Mouse (Mus musculus) heart, postnatal 36 days (tissue): ENCODE results near the gene Morc3. TPM values are rescaled to one million over a fixed set of nuclear protein-coding genes. Genes with fewer than 3 reads are reported as not detected.
"Not testable (repeated sequence)": the region's sequence is repeated elsewhere in the genome, so short reads cannot be mapped to it uniquely, and the experiment has no call there.

ENCODE experiments used
- DNase-seq, 2 experiments: peaks; one replicate each; pipeline ENCODE4 v3.0.0; 2021 to 2022
- intact Hi-C: fragments of 180-260 bp; cut with DNase I; formaldehyde crosslinking; loops from one replicate; pipeline ENCODE4 v1.15.1; 2025
- total RNA-seq, 2 experiments: library from RNA; stranded (reverse); gene quantifications; 2 replicates each; pipeline ENCODE4 v1.2.3; 2021

Gene Morc3
- total RNA-seq, 2 experiments from 2014 or later, result 14.9 to 18.0 TPM

GRCm38 (mm10) chr16:93817371-93817770, 14.6 kb upstream of the Morc3 start:
- DNase-seq, result no peak
- intact Hi-C loops, result loop anchor here (2.0 kb wide), 1 partner anchor 15 kb away; the partner anchor contains the start of gene Morc3

- intact Hi-C loops, result no loop called here
- DNase-seq, result no peak
These were observed 13.1 kb upstream of the Morc3 start for GRCm38 (mm10) chr16:93818691-93819324.

- intact Hi-C loops, result no loop called here
- no peak for DNase-seq
These were observed 12.6 kb upstream of the Morc3 start for GRCm38 (mm10) chr16:93819325-93819696.

- no peak for DNase-seq
- intact Hi-C loops, result no loop called here
These were observed 11.9 kb upstream of the Morc3 start for GRCm38 (mm10) chr16:93820040-93820439.

GRCm38 (mm10) chr16:93821706-93822105, 10.2 kb upstream of the Morc3 start:
- intact Hi-C loops, result no loop called here

GRCm38 (mm10) chr16:93822433-93823225, 9.3 kb upstream of the Morc3 start:
- intact Hi-C loops, result not testable (repeated sequence)

More at GRCm38 (mm10) chr16:93821706-93822105, 10.2 kb upstream of the Morc3 start:
- no peak for DNase-seq

GRCm38 (mm10) chr16:93824799-93825198, 7.1 kb upstream of the Morc3 start:
- DNase-seq, result no peak
- intact Hi-C loops, result no loop called here

More at GRCm38 (mm10) chr16:93822433-93823225, 9.3 kb upstream of the Morc3 start:
- DNase-seq, result not testable (repeated sequence)

- DNase-seq, result no peak
- intact Hi-C loops, result no loop called here
These were observed 6.5 kb upstream of the Morc3 start for GRCm38 (mm10) chr16:93825463-93825862.

GRCm38 (mm10) chr16:93826054-93826453, 5.9 kb upstream of the Morc3 start:
- intact Hi-C loops, result no loop called here
- DNase-seq, result no peak

GRCm38 (mm10) chr16:93826478-93826877, 5.4 kb upstream of the Morc3 start:
- DNase-seq, intact Hi-C loops: not testable (repeated sequence)

GRCm38 (mm10) chr16:93826909-93827308, 5.0 kb upstream of the Morc3 start:
- intact Hi-C loops, result no loop called here
- DNase-seq, result no peak

- intact Hi-C loops, result no loop called here
These were observed 2.4 kb upstream of the Morc3 start for GRCm38 (mm10) chr16:93829526-93829925.

GRCm38 (mm10) chr16:93830071-93830470, 1.9 kb upstream of the Morc3 start:
- no peak for DNase-seq
- intact Hi-C loops, result loop anchor here (5.0 kb wide), 1 partner anchor 118 kb away; the partner anchor contains the start of gene Dop1b

More at GRCm38 (mm10) chr16:93829526-93829925, 2.4 kb upstream of the Morc3 start:
- DNase-seq, result no peak

GRCm38 (mm10) chr16:93830916-93831315, 1.0 kb upstream of the Morc3 start:
- DNase-seq, result no peak
- intact Hi-C loops, result loop anchor here (5.0 kb wide), 1 partner anchor 119 kb away; the partner anchor contains the start of gene Dop1b

GRCm38 (mm10) chr16:93832451-93833276, 743 bp downstream of the Morc3 start:
- intact Hi-C loops, result loop anchor here (2.0 to 5.0 kb wide), 2 partner anchors 16 to 120 kb away; partner anchors contain the start of gene Dop1b
- DNase-seq, result peak in 1 of 2 experiments; percentile 48

- no peak for DNase-seq
- intact Hi-C loops, result loop anchor here (2.0 to 5.0 kb wide), 2 partner anchors 17 to 121 kb away; partner anchors contain the start of gene Dop1b
These were observed 1.6 kb downstream of the Morc3 start for GRCm38 (mm10) chr16:93833551-93833950.

GRCm38 (mm10) chr16:93834076-93834475, 2.2 kb downstream of the Morc3 start:
- DNase-seq, result no peak
- intact Hi-C loops, result loop anchor here (5.0 kb wide), 1 partner anchor 122 kb away; the partner anchor contains the start of gene Dop1b

- DNase-seq, result no peak
- intact Hi-C loops, result no loop called here
These were observed 7.1 kb downstream of the Morc3 start for GRCm38 (mm10) chr16:93839049-93839448.

- intact Hi-C loops, result no loop called here
- DNase-seq, result no peak
These were observed 18.6 kb downstream of the Morc3 start for GRCm38 (mm10) chr16:93850527-93850926.

- DNase-seq, result no peak
- intact Hi-C loops, result no loop called here
These were observed 28.0 kb downstream of the Morc3 start for GRCm38 (mm10) chr16:93859967-93860366.
